Mouse (Mus musculus): Measurements from ENCODE around the gene Prss53. TPM values are rescaled to one million over a fixed set of nuclear protein-coding genes. Genes with fewer than 3 reads are reported as not detected.
A peak's percentile ranks its signal among the peaks of the same experiment; 100 is the strongest.
"Not testable (repeated sequence)": the region's sequence is repeated elsewhere in the genome, so short reads cannot be mapped to it uniquely, and the experiment has no call there.

The Prss53 gene
- polyA plus RNA-seq, 1 experiment from 2014 or later, result 1.4 TPM

- Histone ChIP-seq H3K4me2 (replicated peaks; ENCODE audit: low read depth, low read length) (no peak overlapping the region), H3K4me3 (ENCODE audit: low read depth, low read length) (no peak overlapping the region)
- WGBS, result 96% methylated on average over 12 of the region's 12 CpGs
Observed at GRCm38 (mm10) chr7:127907939-127908338, 17.2 kb upstream of the Prss53 start.

GRCm38 (mm10) chr7:127903971-127904796 is 13.4 kb upstream of the Prss53 start, which contains the start of gene Bckdk:
TSS of gene Bckdk (plus strand) at chr7:127904082.
- peak; percentile 87 for ATAC-seq (ENCODE audit: insufficient number of reproducible peaks, insufficient read depth, low FRiP score, low read depth)
- Histone ChIP-seq H3K27me3 (ENCODE audit: control insufficient read depth, insufficient read depth, low read length) (no peaks in the 10 kb centered on the region), H3K27ac (ENCODE audit: low read length) (peak within 1 kb of the TSS; percentile 91), H3K4me1 (ENCODE audit: control insufficient read depth, insufficient read depth, low read length) (peaks cover 8% of the 10 kb centered on the region; the same call in 1 of the 2 replicates), H3K4me2 (replicated peaks; ENCODE audit: low read depth, low read length) (peak within 1 kb of the TSS; percentile 90), H3K4me3 (ENCODE audit: low read depth, low read length) (peak within 1 kb of the TSS; percentile 82), H3K36me3 (ENCODE audit: control insufficient read depth, insufficient read depth, low read length) (peaks cover 40% of the 10 kb centered on the region), H3K9me3 (ENCODE audit: control insufficient read depth, low read depth, low read length) (no peaks in the 10 kb centered on the region), H3K9ac (replicated peaks; ENCODE audit: low read depth, low read length) (peak within 1 kb of the TSS; percentile 93)
- 6% methylated on average over 38 of the region's 38 CpGs for WGBS

More at GRCm38 (mm10) chr7:127907939-127908338, 17.2 kb upstream of the Prss53 start:
- H3K27ac ChIP-seq (ENCODE audit: low read length), result no peak overlapping the region
- ATAC-seq (ENCODE audit: insufficient number of reproducible peaks, insufficient read depth, low FRiP score, low read depth), result no peak
- H3K9me3 ChIP-seq (ENCODE audit: control insufficient read depth, low read depth, low read length), result no peaks in the 10 kb centered on the region
- H3K4me1 ChIP-seq (ENCODE audit: control insufficient read depth, insufficient read depth, low read length), result peaks cover 9% of the 10 kb centered on the region; the same call in 1 of the 2 replicates
- no peaks in the 10 kb centered on the region for H3K27me3 ChIP-seq (ENCODE audit: control insufficient read depth, insufficient read depth, low read length)
- H3K36me3 ChIP-seq (ENCODE audit: control insufficient read depth, insufficient read depth, low read length), result peaks cover 44% of the 10 kb centered on the region
- H3K9ac ChIP-seq (replicated peaks; ENCODE audit: low read depth, low read length), result no peak overlapping the region

GRCm38 (mm10) chr7:127901772-127902171 is 11.0 kb upstream of the Prss53 start:
- H3K9me3 ChIP-seq (ENCODE audit: control insufficient read depth, low read depth, low read length), result no peaks in the 10 kb centered on the region

GRCm38 (mm10) chr7:127899997-127900396 is 9.2 kb upstream of the Prss53 start:
- Histone ChIP-seq H3K9me3 (ENCODE audit: control insufficient read depth, low read depth, low read length) (no peaks in the 10 kb centered on the region), H3K4me2 (replicated peaks; ENCODE audit: low read depth, low read length) (no peak overlapping the region), H3K27me3 (ENCODE audit: control insufficient read depth, insufficient read depth, low read length) (no peaks in the 10 kb centered on the region), H3K4me3 (ENCODE audit: low read depth, low read length) (no peak overlapping the region), H3K27ac (ENCODE audit: low read length) (peak overlapping the region; percentile 35; the same call in 1 of the 2 replicates), H3K36me3 (ENCODE audit: control insufficient read depth, insufficient read depth, low read length) (no peaks in the 10 kb centered on the region; the same call in 1 of the 2 replicates), H3K9ac (replicated peaks; ENCODE audit: low read depth, low read length) (no peak overlapping the region), H3K4me1 (ENCODE audit: control insufficient read depth, insufficient read depth, low read length) (peaks cover 6% of the 10 kb centered on the region; the same call in 1 of the 2 replicates)
- whole genome bisulfite sequencing, result 31% methylated on average over 7 of the region's 7 CpGs
- no peak for ATAC-seq (ENCODE audit: insufficient number of reproducible peaks, insufficient read depth, low FRiP score, low read depth)

More at GRCm38 (mm10) chr7:127901772-127902171, 11.0 kb upstream of the Prss53 start:
- ATAC-seq (ENCODE audit: insufficient number of reproducible peaks, insufficient read depth, low FRiP score, low read depth), result no peak
- H3K4me1 ChIP-seq (ENCODE audit: control insufficient read depth, insufficient read depth, low read length), result peaks cover 8% of the 10 kb centered on the region; the same call in 1 of the 2 replicates
- H3K27me3 ChIP-seq (ENCODE audit: control insufficient read depth, insufficient read depth, low read length), result no peaks in the 10 kb centered on the region
- WGBS, result 83% methylated on average over 2 of the region's 2 CpGs
- H3K9ac ChIP-seq (replicated peaks; ENCODE audit: low read depth, low read length), result no peak overlapping the region
- no peak overlapping the region for H3K4me3 ChIP-seq (ENCODE audit: low read depth, low read length)
- H3K27ac ChIP-seq (ENCODE audit: low read length), result no peak overlapping the region
- peaks cover 17% of the 10 kb centered on the region for H3K36me3 ChIP-seq (ENCODE audit: control insufficient read depth, insufficient read depth, low read length)
- H3K4me2 ChIP-seq (replicated peaks; ENCODE audit: low read depth, low read length), result no peak overlapping the region

- ATAC-seq (ENCODE audit: insufficient number of reproducible peaks, insufficient read depth, low FRiP score, low read depth), result no peak
- Histone ChIP-seq H3K9me3 (ENCODE audit: control insufficient read depth, low read depth, low read length) (no peaks in the 10 kb centered on the region), H3K27ac (ENCODE audit: low read length) (no peak overlapping the region), H3K4me1 (ENCODE audit: control insufficient read depth, insufficient read depth, low read length) (peaks cover 6% of the 10 kb centered on the region), H3K4me3 (ENCODE audit: low read depth, low read length) (no peak overlapping the region), H3K4me2 (replicated peaks; ENCODE audit: low read depth, low read length) (no peak overlapping the region), H3K27me3 (ENCODE audit: control insufficient read depth, insufficient read depth, low read length) (no peaks in the 10 kb centered on the region), H3K9ac (replicated peaks; ENCODE audit: low read depth, low read length) (no peak overlapping the region), H3K36me3 (ENCODE audit: control insufficient read depth, insufficient read depth, low read length) (peaks cover under 1% of the 10 kb centered on the region; the same call in 1 of the 2 replicates)
- WGBS, result 31% methylated on average over 10 of the region's 10 CpGs
Observed at GRCm38 (mm10) chr7:127898179-127898956, 7.6 kb upstream of the Prss53 start.

- no peak overlapping the region for H3K9ac ChIP-seq (replicated peaks; ENCODE audit: low read depth, low read length)
- WGBS, result 88% methylated on average over 7 of the region's 7 CpGs
Observed at GRCm38 (mm10) chr7:127897542-127897941, 6.8 kb upstream of the Prss53 start.

GRCm38 (mm10) chr7:127896384-127896783 is 5.6 kb upstream of the Prss53 start:
- Histone ChIP-seq H3K27me3 (ENCODE audit: control insufficient read depth, insufficient read depth, low read length) (no peaks in the 10 kb centered on the region), H3K9me3 (ENCODE audit: control insufficient read depth, low read depth, low read length) (no peaks in the 10 kb centered on the region), H3K9ac (replicated peaks; ENCODE audit: low read depth, low read length) (no peak overlapping the region), H3K4me3 (ENCODE audit: low read depth, low read length) (no peak overlapping the region), H3K27ac (ENCODE audit: low read length) (no peak overlapping the region), H3K4me2 (replicated peaks; ENCODE audit: low read depth, low read length) (no peak overlapping the region), H3K36me3 (ENCODE audit: control insufficient read depth, insufficient read depth, low read length) (peaks cover 14% of the 10 kb centered on the region; the same call in 1 of the 2 replicates), H3K4me1 (ENCODE audit: control insufficient read depth, insufficient read depth, low read length) (peaks cover 6% of the 10 kb centered on the region)
- ATAC-seq (ENCODE audit: insufficient number of reproducible peaks, insufficient read depth, low FRiP score, low read depth), result no peak
- 59% methylated on average over 13 of the region's 13 CpGs for whole genome bisulfite sequencing

More at GRCm38 (mm10) chr7:127897542-127897941, 6.8 kb upstream of the Prss53 start:
- Histone ChIP-seq H3K36me3 (ENCODE audit: control insufficient read depth, insufficient read depth, low read length) (peaks cover 9% of the 10 kb centered on the region; the same call in 1 of the 2 replicates), H3K27ac (ENCODE audit: low read length) (no peak overlapping the region), H3K27me3 (ENCODE audit: control insufficient read depth, insufficient read depth, low read length) (no peaks in the 10 kb centered on the region), H3K4me1 (ENCODE audit: control insufficient read depth, insufficient read depth, low read length) (peaks cover 6% of the 10 kb centered on the region), H3K4me2 (replicated peaks; ENCODE audit: low read depth, low read length) (no peak overlapping the region), H3K9me3 (ENCODE audit: control insufficient read depth, low read depth, low read length) (no peaks in the 10 kb centered on the region), H3K4me3 (ENCODE audit: low read depth, low read length) (no peak overlapping the region)
- ATAC-seq (ENCODE audit: insufficient number of reproducible peaks, insufficient read depth, low FRiP score, low read depth), result no peak

GRCm38 (mm10) chr7:127895891-127896290 is 5.1 kb upstream of the Prss53 start:
- not testable (repeated sequence) for H3K9ac ChIP-seq (replicated peaks; ENCODE audit: low read depth, low read length)

More at GRCm38 (mm10) chr7:127895891-127896290, 5.1 kb upstream of the Prss53 start:
- Histone ChIP-seq H3K4me3 (ENCODE audit: low read depth, low read length) (peak overlapping the region; percentile 67; the same call in 1 of the 2 replicates), H3K4me2 (replicated peaks; ENCODE audit: low read depth, low read length) (peak overlapping the region; percentile 75; the same call in 1 of the 2 replicates), H3K36me3 (ENCODE audit: control insufficient read depth, insufficient read depth, low read length) (peaks cover 17% of the 10 kb centered on the region; the same call in 1 of the 2 replicates)
- not testable (repeated sequence) for H3K4me1 ChIP-seq (ENCODE audit: control insufficient read depth, insufficient read depth, low read length); H3K9me3 ChIP-seq (ENCODE audit: control insufficient read depth, low read depth, low read length); H3K27ac ChIP-seq (ENCODE audit: low read length); ATAC-seq (ENCODE audit: insufficient number of reproducible peaks, insufficient read depth, low FRiP score, low read depth); H3K27me3 ChIP-seq (ENCODE audit: control insufficient read depth, insufficient read depth, low read length)
- 71% methylated on average over 7 of the region's 7 CpGs for WGBS

Measured in stomach, embryonic 14.5 days (tissue).